Mouse (Mus musculus) hindbrain, embryonic 14.5 days (tissue): ENCODE measurements around the gene Hmg20a. TPM values are rescaled to one million over a fixed set of nuclear protein-coding genes. Genes with fewer than 3 reads are reported as not detected.

Experiments
- polyA plus RNA-seq: library from polyadenylated mRNA; unstranded; fragments of >200 nt; fragmentation: Nextera tagmentation; extraction: Ambion mirVana; gene quantifications from 2 replicates; pipeline ENCODE4 v1.2.1, GENCODE M21; 2014

Gene Hmg20a
- polyA plus RNA-seq, 1 experiment from 2014 or later = 75.7 TPM

Other genes with a start within 250 kb of the Hmg20a start
- gene Peak1, start 542 bp upstream of the Hmg20a start, polyA plus RNA-seq = 6.9 and 7.7 TPM in 2 replicates